Mouse (Mus musculus) layer of hippocampus, postnatal 25 days (tissue): ENCODE measurements at regions not wholly inside any gene's neighbourhood (a gene's known extent, or its start where the extent isn't known, plus 50 kb on each side); places are given as distances from the start of the nearest gene placed in this dataset.

Experiments
- DNase-seq, 2 experiments: peaks; one replicate each; pipeline ENCODE4 v3.0.0; 2022; ENCODE audit warnings: mixed read lengths in 2 of 2, low spot score in 1 of 2; ENCODE audit errors: extremely low spot score in 1 of 2

- DNase-seq, result no peak
Measured at GRCm38 (mm10) chr7:34587239-34587638, 69.3 kb downstream of the Kctd15 start.

- DNase-seq, result no peak
Measured at GRCm38 (mm10) chr7:34585312-34585865, 71.1 kb downstream of the Kctd15 start.

- no peak for DNase-seq
Measured at GRCm38 (mm10) chr7:34584870-34585269, 71.7 kb downstream of the Kctd15 start.

- no peak for DNase-seq
Measured at GRCm38 (mm10) chr7:34580866-34581265, 75.7 kb downstream of the Kctd15 start.

- no peak for DNase-seq
Measured at GRCm38 (mm10) chr7:34571295-34571694, 85.2 kb downstream of the Kctd15 start.

GRCm38 (mm10) chr7:34570114-34571065, 86.1 kb downstream of the Kctd15 start:
- DNase-seq, result peak; percentile 16 to 28

- DNase-seq, result no peak
Measured at GRCm38 (mm10) chr7:34569747-34570113, 86.8 kb downstream of the Kctd15 start.

- DNase-seq, result no peak
Measured at GRCm38 (mm10) chr7:34567575-34567974, 89.0 kb downstream of the Kctd15 start.

- DNase-seq, result no peak
Measured at GRCm38 (mm10) chr7:34562160-34562559, 94.4 kb downstream of the Kctd15 start.

- DNase-seq, result no peak
Measured at GRCm38 (mm10) chr7:34558615-34559343, 97.8 kb downstream of the Kctd15 start.

- no peak for DNase-seq
Measured at GRCm38 (mm10) chr7:34555196-34555595, 101.3 kb downstream of the Kctd15 start.

GRCm38 (mm10) chr7:34546609-34547316, 109.8 kb downstream of the Kctd15 start:
- DNase-seq, result no peak

GRCm38 (mm10) chr7:34545906-34546305, 110.6 kb downstream of the Kctd15 start:
- no peak for DNase-seq

GRCm38 (mm10) chr7:34541906-34542305, 114.6 kb downstream of the Kctd15 start:
- DNase-seq, result no peak

- no peak for DNase-seq
Measured at GRCm38 (mm10) chr7:34541000-34541399, 115.5 kb downstream of the Kctd15 start.

- no peak for DNase-seq
Measured at GRCm38 (mm10) chr7:34539856-34540255, 116.7 kb downstream of the Kctd15 start.

- no peak for DNase-seq
Measured at GRCm38 (mm10) chr7:34538310-34539055, 118.0 kb downstream of the Kctd15 start.

- DNase-seq, result no peak
Measured at GRCm38 (mm10) chr7:34537122-34537521, 119.4 kb downstream of the Kctd15 start.

GRCm38 (mm10) chr7:34534241-34534640, 122.3 kb downstream of the Kctd15 start:
- no peak for DNase-seq

- no peak for DNase-seq
Measured at GRCm38 (mm10) chr7:34531639-34532038, 124.9 kb downstream of the Kctd15 start.
